Mouse (Mus musculus): ENCODE measurements at regions not wholly inside any gene's neighbourhood (a gene's known extent, or its start where the extent isn't known, plus 50 kb on each side); places are given as distances from the start of the nearest gene placed in this dataset.

DNA sequence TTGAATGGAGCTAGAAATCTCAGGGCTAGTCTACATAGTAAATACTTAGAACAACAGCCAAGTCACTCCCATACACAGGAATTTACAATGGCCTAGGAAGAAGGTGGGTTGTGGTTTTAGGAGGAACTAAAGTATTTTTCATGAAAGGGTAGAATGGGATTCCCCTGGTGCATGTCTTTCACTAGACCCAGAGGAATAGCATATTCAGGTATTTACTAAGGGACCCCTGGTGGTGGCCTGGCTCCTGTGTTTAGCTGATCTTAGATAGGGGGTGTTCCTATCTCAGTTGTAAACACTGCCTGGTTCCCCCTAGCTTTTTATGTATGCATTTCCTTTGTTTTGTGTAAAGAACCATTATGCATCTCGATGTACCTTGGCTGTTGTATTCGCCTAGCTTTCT, 66.4 kb upstream of the Ddhd1 start:
- TF ChIP-seq POLR2A (IDR thresholded peaks at IDR 0.05; ENCODE audit: control insufficient read depth, low read depth, low read length), result no peak
- no peak for TF ChIP-seq CTCF (IDR thresholded peaks at IDR 0.05; ENCODE audit: control insufficient read depth, insufficient read depth, insufficient replicate concordance, low read depth, low read length)
